Mouse (Mus musculus) midbrain, embryonic 14.5 days (tissue): ENCODE measurements around the gene Ncaph2. TPM values are rescaled to one million over a fixed set of nuclear protein-coding genes. Genes with fewer than 3 reads are reported as not detected.

Experiments used
- ATAC-seq: fragments of 200-750 bp; cut with Nextera tagmentation; 2 replicates; pipeline ENCODE4 v1.8.0; 2017; ENCODE audit warnings: moderate number of reproducible peaks, moderate library complexity; ENCODE audit not compliant: low FRiP score, low TSS enrichment
- DNase-seq: peaks from one replicate; pipeline ENCODE4 v3.0.0-alpha.2; 2015
- H3K27ac ChIP-seq: fragments of 300-500 bp; sonication (generic); replicated peaks from 2 replicates; pipeline ENCODE4 v1.5.1; 2014; ENCODE audit warnings: mild to moderate bottlenecking, low read depth, low read length, moderate library complexity
- H3K27me3 ChIP-seq: fragments of 300-500 bp; sonication (generic); 2 replicates; pipeline ENCODE4 v1.6.1; 2014; ENCODE audit warnings: low read length, control low read depth, mixed read lengths; ENCODE audit not compliant: control insufficient read depth, insufficient read depth
- H3K36me3 ChIP-seq: fragments of 300-500 bp; sonication (generic); 2 replicates; pipeline ENCODE4 v1.6.1; 2014; ENCODE audit warnings: low read length, control low read depth; ENCODE audit not compliant: control insufficient read depth, insufficient read depth
- H3K4me1 ChIP-seq: fragments of 300-500 bp; sonication (generic); 2 replicates; pipeline ENCODE4 v1.6.1; 2014; ENCODE audit warnings: mild to moderate bottlenecking, antibody characterized with exemption, low read length, control low read depth; ENCODE audit not compliant: control insufficient read depth, insufficient read depth
- H3K4me2 ChIP-seq: fragments of 300-500 bp; sonication (generic); 2 replicates; pipeline ENCODE4 v1.6.1; 2014; ENCODE audit warnings: mild to moderate bottlenecking, low read length, moderate library complexity
- H3K4me3 ChIP-seq: fragments of 300-500 bp; sonication (generic); replicated peaks from 2 replicates; pipeline ENCODE4 v1.5.1; 2014; ENCODE audit warnings: low read depth, low read length
- H3K9ac ChIP-seq: fragments of 300-500 bp; sonication (generic); replicated peaks from 2 replicates; pipeline ENCODE4 v1.6.1; 2014; ENCODE audit warnings: mild to moderate bottlenecking, low read length, moderate library complexity
- H3K9me3 ChIP-seq: fragments of 300-500 bp; sonication (generic); 2 replicates; pipeline ENCODE4 v1.6.1; 2016; ENCODE audit warnings: low read length, control low read depth, mixed read lengths; ENCODE audit not compliant: control insufficient read depth
- WGBS: fragments of 180-500 bp; shearing (Covaris S2); extraction: QIAGEN DNeasy Blood & Tissue Kit; methylation state at CpG from one replicate; pipeline ENCODE4 v1.1.7; 2014; 5-methylcytosine and 5-hydroxymethylcytosine counted together
- microRNA-seq: library from miRNA; unstranded; fragments of <30 nt; microRNA quantifications from one replicate; pipeline ENCODE4, GENCODE M21; 2016
- polyA plus RNA-seq: library from polyadenylated mRNA; unstranded; fragments of >200 nt; fragmentation: Nextera tagmentation; extraction: Ambion mirVana; gene quantifications from 2 replicates; pipeline ENCODE4 v1.2.1, GENCODE M21; 2014

The Ncaph2 gene
- polyA plus RNA-seq, 1 experiment from 2014 or later, result 111 TPM

GRCm38 (mm10) chr15:89406691-89407090 lies 51.2 kb downstream of the Ncaph2 start:
- H3K36me3 ChIP-seq, result no peaks in the 10 kb centered on the region
- H3K4me3 ChIP-seq, result no peak overlapping the region
- peaks cover 11% of the 10 kb centered on the region for H3K9me3 ChIP-seq
- no peak overlapping the region for H3K27ac ChIP-seq
- no peak overlapping the region for H3K9ac ChIP-seq
- ATAC-seq (no peak), DNase-seq (no peak)
- no peaks in the 10 kb centered on the region for H3K27me3 ChIP-seq
- no peaks in the 10 kb centered on the region for H3K4me1 ChIP-seq
- H3K4me2 ChIP-seq, result no peak overlapping the region

GRCm38 (mm10) chr15:89410118-89410517 lies 54.6 kb downstream of the Ncaph2 start, which contains the start of gene Syce3:
Gene Syce3, minus strand, starts transcription at chr15:89410503.
- no peak within 1 kb of the TSS for H3K4me3 ChIP-seq
- 88% methylated on average over 24 of the region's 24 CpGs for WGBS
- no peak for DNase-seq
- peaks cover 11% of the 10 kb centered on the region for H3K9me3 ChIP-seq
- no peak for ATAC-seq
- H3K36me3 ChIP-seq, result no peaks in the 10 kb centered on the region
- no peak within 1 kb of the TSS for H3K4me2 ChIP-seq
- H3K27ac ChIP-seq, result no peak within 1 kb of the TSS
- H3K4me1 ChIP-seq, result no peaks in the 10 kb centered on the region
- no peak within 1 kb of the TSS for H3K9ac ChIP-seq
- H3K27me3 ChIP-seq, result no peaks in the 10 kb centered on the region

- WGBS, result 89% methylated on average over 8 of the region's 8 CpGs
- Histone ChIP-seq H3K27me3 (no peaks in the 10 kb centered on the region), H3K27ac (no peak overlapping the region), H3K4me1 (no peaks in the 10 kb centered on the region), H3K4me2 (no peak overlapping the region), H3K4me3 (no peak overlapping the region), H3K9me3 (no peaks in the 10 kb centered on the region), H3K9ac (no peak overlapping the region), H3K36me3 (peaks cover 37% of the 10 kb centered on the region)
- DNase-seq, result no peak
- ATAC-seq, result no peak
Measured at GRCm38 (mm10) chr15:89415282-89415681, 59.8 kb downstream of the Ncaph2 start.

GRCm38 (mm10) chr15:89421938-89422337 lies 66.4 kb downstream of the Ncaph2 start:
- no peak for ATAC-seq

More at GRCm38 (mm10) chr15:89421938-89422337, 66.4 kb downstream of the Ncaph2 start:
- no peak for DNase-seq
- Histone ChIP-seq H3K36me3 (peaks cover 59% of the 10 kb centered on the region), H3K4me1 (no peaks in the 10 kb centered on the region), H3K9ac (no peak overlapping the region), H3K27me3 (no peaks in the 10 kb centered on the region), H3K27ac (no peak overlapping the region), H3K4me2 (no peak overlapping the region), H3K4me3 (no peak overlapping the region), H3K9me3 (no peaks in the 10 kb centered on the region)
- 94% methylated on average over 9 of the region's 9 CpGs for WGBS

Small RNA genes lying within 50 kb of the gene (microRNA-seq; reads per million reads assigned to microRNA genes)
- gene Mir6959, result 0.88 reads per million

Other genes with a start within 250 kb of the Ncaph2 start
- gene Tubgcp6, start 232.6 kb upstream of the Ncaph2 start, polyA plus RNA-seq, result 18.0 and 18.2 TPM in 2 replicates
- gene Hdac10, start 227.0 kb upstream of the Ncaph2 start, polyA plus RNA-seq, result 18.2 and 20.3 TPM in 2 replicates
- 4.1 and 4.6 TPM in 2 replicates for gene Mapk12, start 215.0 kb upstream of the Ncaph2 start, polyA plus RNA-seq
- 23.7 and 27.9 TPM in 2 replicates for gene Mapk11, start 206.1 kb upstream of the Ncaph2 start, polyA plus RNA-seq
- gene Plxnb2, start 174.9 kb upstream of the Ncaph2 start, polyA plus RNA-seq, result 86.4 and 107 TPM in 2 replicates
- gene Dennd6b, start 159.2 kb upstream of the Ncaph2 start, polyA plus RNA-seq, result 85.2 and 117 TPM in 2 replicates
- gene Ppp6r2, start 144.2 kb upstream of the Ncaph2 start, polyA plus RNA-seq, result 88.6 and 90.0 TPM in 2 replicates
- 103 and 109 TPM in 2 replicates for gene Sbf1, start 40.4 kb upstream of the Ncaph2 start, polyA plus RNA-seq
- gene Adm2, start 33.0 kb upstream of the Ncaph2 start, polyA plus RNA-seq, result not detected in 2 replicates
- not detected in 2 replicates for gene Miox, start 21.3 kb upstream of the Ncaph2 start, polyA plus RNA-seq
- gene Lmf2, start 60 bp upstream of the Ncaph2 start, polyA plus RNA-seq, result 18.3 and 23.9 TPM in 2 replicates
- 12.2 and 20.7 TPM in 2 replicates for gene Sco2, start 18.1 kb downstream of the Ncaph2 start, polyA plus RNA-seq
- 2.7 and 3.0 TPM in 2 replicates for gene Tymp, start 21.3 kb downstream of the Ncaph2 start, polyA plus RNA-seq
- gene Odf3b, start 23.6 kb downstream of the Ncaph2 start, polyA plus RNA-seq, result 0.74 and 0.82 TPM in 2 replicates
- 0.08 TPM in 1 of 2 replicates, not detected in the other for gene Klhdc7b, start 29.2 kb downstream of the Ncaph2 start, polyA plus RNA-seq
- gene Syce3, start 54.8 kb downstream of the Ncaph2 start, polyA plus RNA-seq, result not detected in 2 replicates
- gene Cpt1b, start 70.1 kb downstream of the Ncaph2 start, polyA plus RNA-seq, result 0.97 and 1.5 TPM in 2 replicates
- gene C730034F03Rik, start 73.9 kb downstream of the Ncaph2 start, polyA plus RNA-seq, result 3.5 and 4.6 TPM in 2 replicates
- gene Gm44502, start 74.0 kb downstream of the Ncaph2 start, polyA plus RNA-seq, result not detected in 2 replicates
- 76.3 and 84.0 TPM in 2 replicates for gene Chkb, start 74.2 kb downstream of the Ncaph2 start, polyA plus RNA-seq
- gene Mapk8ip2, start 98.2 kb downstream of the Ncaph2 start, polyA plus RNA-seq, result 57.6 and 61.6 TPM in 2 replicates
- gene Arsa, start 121.7 kb downstream of the Ncaph2 start, polyA plus RNA-seq, result 16.0 and 21.7 TPM in 2 replicates
- gene Shank3, start 143.9 kb downstream of the Ncaph2 start, polyA plus RNA-seq, result 9.9 and 11.5 TPM in 2 replicates
- 2.1 and 2.3 TPM in 2 replicates for gene Acr, start 212.6 kb downstream of the Ncaph2 start, polyA plus RNA-seq
- 82.6 and 88.4 TPM in 2 replicates for gene Rabl2, start 236.2 kb downstream of the Ncaph2 start, polyA plus RNA-seq